Mouse (Mus musculus) brain, adult 2 months (tissue): ENCODE data around the gene Rnf182.

Experiments
- DNase-seq: peaks from one replicate; pipeline ENCODE4 v3.0.0; 2011; ENCODE audit warnings: low read depth, low spot score

The Rnf182 gene

GRCm38 (mm10) chr13:43696011-43696410, 80.5 kb downstream of the Rnf182 start:
- no peak for DNase-seq

- DNase-seq = peak; percentile 96
These were observed 83.0 kb downstream of the Rnf182 start for GRCm38 (mm10) chr13:43698506-43698905.

- peak; percentile 27 for DNase-seq
These were observed 88.0 kb downstream of the Rnf182 start for GRCm38 (mm10) chr13:43703471-43703870.

GRCm38 (mm10) chr13:43704533-43705116, 89.1 kb downstream of the Rnf182 start:
- DNase-seq = no peak

GRCm38 (mm10) chr13:43706387-43706786, 90.9 kb downstream of the Rnf182 start:
- peak; percentile 97 for DNase-seq

- no peak for DNase-seq
These were observed 94.0 kb downstream of the Rnf182 start for GRCm38 (mm10) chr13:43709529-43709928.

- peak; percentile 84 for DNase-seq
These were observed 96.3 kb downstream of the Rnf182 start for GRCm38 (mm10) chr13:43711708-43712314.

- DNase-seq = peak; percentile 92
These were observed 99.2 kb downstream of the Rnf182 start for GRCm38 (mm10) chr13:43714741-43715140.

- peak; percentile 50 for DNase-seq
These were observed 100.0 kb downstream of the Rnf182 start for GRCm38 (mm10) chr13:43715466-43715865.

GRCm38 (mm10) chr13:43716514-43717036, 101.1 kb downstream of the Rnf182 start:
- peak; percentile 26 for DNase-seq

- no peak for DNase-seq
These were observed 102.7 kb downstream of the Rnf182 start for GRCm38 (mm10) chr13:43718173-43718572.

GRCm38 (mm10) chr13:43720496-43720895, 105.0 kb downstream of the Rnf182 start:
- DNase-seq = no peak
